Mouse (Mus musculus) CH12.LX (cell line): ENCODE data around the gene Atxn3. TPM values are rescaled to one million over a fixed set of nuclear protein-coding genes. Genes with fewer than 3 reads are reported as not detected.

Experiments used
- DNase-seq: peaks from one replicate; pipeline ENCODE4 v3.0.0-alpha.2; 2013; ENCODE audit errors: extremely low read depth
- H3K27ac ChIP-seq: 2 replicates; pipeline ENCODE4 v1.5.1; 2012; ENCODE audit warnings: low read depth, mild to moderate bottlenecking, control low read depth, moderate library complexity; ENCODE audit not compliant: insufficient read depth
- H3K27me3 ChIP-seq: replicated peaks from 2 replicates; pipeline ENCODE3; 2012; ENCODE audit warnings: inconsistent platforms
- H3K36me3 ChIP-seq, 2 experiments: replicated peaks in 1 of 2; 2 replicates each; pipeline versions ENCODE3 to v1.6.1; 2012; ENCODE audit warnings: inconsistent platforms in 1 of 2, low read length in 1 of 2, mild to moderate bottlenecking in 1 of 2, mixed read lengths in 1 of 2, moderate library complexity in 1 of 2; ENCODE audit not compliant: control insufficient read depth in 1 of 2, insufficient read depth in 1 of 2
- H3K4me1 ChIP-seq, 2 experiments: 2 replicates each; pipeline ENCODE4 v1.6.1; 2012; ENCODE audit warnings: inconsistent platforms in 1 of 2, moderate library complexity in 1 of 2; ENCODE audit not compliant: insufficient read depth in 2 of 2, control insufficient read depth in 1 of 2
- H3K4me2 ChIP-seq: 2 replicates; pipeline ENCODE4 v1.6.1; 2012; ENCODE audit warnings: low read depth, mild to moderate bottlenecking, control low read depth; ENCODE audit not compliant: poor library complexity, insufficient read depth, severe bottlenecking
- H3K4me3 ChIP-seq, 3 experiments: fragments of 150-350 bp in 1 of 3; sonication (generic) in 1 of 3; replicated peaks in 1 of 3; 2 replicates each; pipeline versions ENCODE3 to v1.5.1; 2011 to 2012; ENCODE audit warnings: low read depth in 2 of 3, low read length in 2 of 3, mild to moderate bottlenecking in 2 of 3, moderate library complexity in 2 of 3, control low read depth in 1 of 3, improper control_type of control experiment in 1 of 3, inconsistent platforms in 1 of 3, mixed read lengths in 1 of 3; ENCODE audit not compliant: poor library complexity in 1 of 3
- H3K79me2 ChIP-seq: replicated peaks from 2 replicates; pipeline ENCODE4 v1.6.1; 2012; ENCODE audit warnings: mild to moderate bottlenecking, moderate library complexity; ENCODE audit not compliant: control insufficient read depth, poor library complexity, insufficient read depth, severe bottlenecking; ENCODE audit errors: extremely low read depth
- H3K9ac ChIP-seq: 2 replicates; pipeline ENCODE4 v1.6.1; 2012; ENCODE audit warnings: low read depth, mild to moderate bottlenecking, control low read depth, moderate library complexity; ENCODE audit not compliant: insufficient read depth
- H3K9me3 ChIP-seq: replicated peaks from 2 replicates; pipeline ENCODE3; 2012; ENCODE audit warnings: low read length, inconsistent platforms, mixed read lengths
- CHD1 ChIP-seq: IDR thresholded peaks from 2 replicates; pipeline ENCODE4 v1.6.1; 2012; ENCODE audit warnings: low read depth, low read length, improper control_type of control experiment, inconsistent platforms
- CTCF ChIP-seq, 2 experiments: IDR thresholded peaks in 1 of 2; conservative IDR thresholded peaks in 1 of 2; 2 replicates each; pipeline ENCODE4 v1.5.1; 2011 to 2012; ENCODE audit warnings: low read depth in 2 of 2, low read length in 2 of 2, improper control_type of control experiment in 1 of 2, inconsistent platforms in 1 of 2, mild to moderate bottlenecking in 1 of 2, moderate library complexity in 1 of 2
- E2F4 ChIP-seq: IDR thresholded peaks from 2 replicates; pipeline ENCODE4 v1.6.1; 2011; ENCODE audit warnings: low read depth, low read length, improper control_type of control experiment; ENCODE audit not compliant: insufficient replicate concordance
- ELF1 ChIP-seq: IDR thresholded peaks from 2 replicates; pipeline ENCODE4 v1.6.1; 2014; ENCODE audit warnings: low read depth, mild to moderate bottlenecking, inconsistent platforms, low read length, improper control_type of control experiment
- EP300 ChIP-seq: IDR thresholded peaks from 2 replicates; pipeline ENCODE4 v1.6.1; 2011; ENCODE audit warnings: low read length, improper control_type of control experiment
- ETS1 ChIP-seq: conservative IDR thresholded peaks from 2 replicates; pipeline ENCODE4 v1.6.1; 2012; ENCODE audit warnings: low read depth, mild to moderate bottlenecking, inconsistent platforms, low read length, improper control_type of control experiment, moderate library complexity
- GABPA ChIP-seq: IDR thresholded peaks from 2 replicates; pipeline ENCODE4 v1.6.1; 2012; ENCODE audit warnings: low read depth, low read length, improper control_type of control experiment, inconsistent platforms; ENCODE audit not compliant: insufficient replicate concordance
- HCFC1 ChIP-seq: IDR thresholded peaks from 2 replicates; pipeline ENCODE4 v1.6.1; 2012; ENCODE audit warnings: low read depth, mild to moderate bottlenecking, inconsistent platforms, low read length, improper control_type of control experiment
- IRF4 ChIP-seq: IDR thresholded peaks from 2 replicates; pipeline ENCODE4 v1.6.1; 2014; ENCODE audit warnings: low read depth, mild to moderate bottlenecking, inconsistent platforms, low read length, improper control_type of control experiment
- JUN ChIP-seq: IDR thresholded peaks from 2 replicates; pipeline ENCODE4 v1.6.1; 2011; ENCODE audit warnings: low read depth, mild to moderate bottlenecking, low read length, improper control_type of control experiment, moderate library complexity; ENCODE audit not compliant: insufficient read depth
- JUND ChIP-seq: conservative IDR thresholded peaks from 2 replicates; pipeline ENCODE4 v1.6.1; 2011; ENCODE audit warnings: low read depth, low read length, improper control_type of control experiment
- KAT2A ChIP-seq: IDR thresholded peaks from 2 replicates; pipeline ENCODE4 v1.6.1; 2012; ENCODE audit warnings: low read length, improper control_type of control experiment, inconsistent platforms; ENCODE audit not compliant: insufficient replicate concordance
- MAX ChIP-seq: IDR thresholded peaks from 2 replicates; pipeline ENCODE4 v1.6.1; 2011; ENCODE audit warnings: low read length, improper control_type of control experiment
- MEF2A ChIP-seq: IDR thresholded peaks from 2 replicates; pipeline ENCODE4 v1.6.1; 2014; ENCODE audit warnings: low read depth, mild to moderate bottlenecking, inconsistent platforms, low read length, improper control_type of control experiment, borderline replicate concordance
- MXI1 ChIP-seq: IDR thresholded peaks from 2 replicates; pipeline ENCODE4 v1.6.1; 2011; ENCODE audit warnings: mild to moderate bottlenecking, low read depth, low read length, improper control_type of control experiment
- MYC ChIP-seq: IDR thresholded peaks from 2 replicates; pipeline ENCODE4 v1.6.1; 2011; ENCODE audit warnings: low read depth, mild to moderate bottlenecking, improper control_type of control experiment, low read length
- NELFE ChIP-seq: IDR thresholded peaks from 2 replicates; pipeline ENCODE4 v1.6.1; 2011; ENCODE audit warnings: low read depth, low read length, improper control_type of control experiment
- NRF1 ChIP-seq: IDR thresholded peaks from 2 replicates; pipeline ENCODE4 v1.6.1; 2014; ENCODE audit warnings: low read depth, mild to moderate bottlenecking, inconsistent platforms, low read length, improper control_type of control experiment, moderate library complexity
- PAX5 ChIP-seq: IDR thresholded peaks from 2 replicates; pipeline ENCODE4 v1.6.1; 2012; ENCODE audit warnings: low read length, inconsistent platforms, mixed read lengths
- POLR2AphosphoS2 ChIP-seq: IDR thresholded peaks from 2 replicates; pipeline ENCODE4 v1.6.1; 2011; ENCODE audit warnings: low read depth, low read length, improper control_type of control experiment
- RAD21 ChIP-seq: IDR thresholded peaks from 2 replicates; pipeline ENCODE4 v1.6.1; 2011; ENCODE audit warnings: low read depth, mild to moderate bottlenecking, low read length, improper control_type of control experiment, moderate library complexity
- RCOR1 ChIP-seq: conservative IDR thresholded peaks from 2 replicates; pipeline ENCODE4 v1.6.1; 2012; ENCODE audit warnings: low read depth, mild to moderate bottlenecking, inconsistent platforms, low read length, improper control_type of control experiment
- SIN3A ChIP-seq: IDR thresholded peaks from 2 replicates; pipeline ENCODE4 v1.6.1; 2012; ENCODE audit warnings: low read length, improper control_type of control experiment, inconsistent platforms
- SMC3 ChIP-seq: IDR thresholded peaks from 2 replicates; pipeline ENCODE4 v1.6.1; 2011; ENCODE audit warnings: low read depth, low read length, improper control_type of control experiment
- TBP ChIP-seq: conservative IDR thresholded peaks from 2 replicates; pipeline ENCODE4 v1.6.1; 2011; ENCODE audit warnings: low read depth, low read length, improper control_type of control experiment
- USF1 ChIP-seq: IDR thresholded peaks from 2 replicates; pipeline ENCODE4 v1.6.1; 2014; ENCODE audit warnings: low read depth, mild to moderate bottlenecking, inconsistent platforms, low read length, improper control_type of control experiment
- USF2 ChIP-seq: conservative IDR thresholded peaks from 2 replicates; pipeline ENCODE4 v1.6.1; 2011; ENCODE audit warnings: low read depth, low read length, improper control_type of control experiment
- ZKSCAN1 ChIP-seq: IDR thresholded peaks from 2 replicates; pipeline ENCODE4 v1.6.1; 2012; ENCODE audit warnings: low read depth, inconsistent platforms, low read length, improper control_type of control experiment, borderline replicate concordance
- ZNF384 ChIP-seq: IDR thresholded peaks from 2 replicates; pipeline ENCODE4 v1.6.1; 2012; ENCODE audit warnings: low read depth, low read length, improper control_type of control experiment, inconsistent platforms
- dilution Hi-C: fragments of 300-500 bp; cut with MboI; formaldehyde crosslinking; loops from 2 replicates; pipeline ENCODE4 v1.14.3; 2020; ENCODE audit warnings: low sequenced_read_pairs; ENCODE audit not compliant: extremely low pct_unique_long_range_greater_than_20kb, extremely low pct_ligation_motif_present
- in situ Hi-C: fragments of 300-500 bp; cut with MboI; formaldehyde crosslinking; loops from 3 replicates; pipeline ENCODE4 v1.14.3; 2019; ENCODE audit warnings: low sequenced_read_pairs, low pct_ligation_motif_present, low pct_unique_long_range_greater_than_20kb, mixed read lengths
- polyA plus RNA-seq: library from polyadenylated mRNA; unstranded; fragments of >175 nt; gene quantifications from 2 replicates; pipeline ENCODE4 v1.2.1, GENCODE M21; 2012; ENCODE audit warnings: low read depth; ENCODE audit not compliant: insufficient read length
- total RNA-seq, 2 experiments: library from RNA; depleted of rRNA; stranded (reverse); fragments of 300-350 nt in 1 of 2; fragments of >200 nt in 1 of 2; gene quantifications; 2 replicates each; pipeline ENCODE4 v1.2.3; 2012 to 2014

The Atxn3 gene
- total and polyA plus RNA-seq, 3 experiments: 10.8 to 24.4 (median 21.8) TPM

DNA sequence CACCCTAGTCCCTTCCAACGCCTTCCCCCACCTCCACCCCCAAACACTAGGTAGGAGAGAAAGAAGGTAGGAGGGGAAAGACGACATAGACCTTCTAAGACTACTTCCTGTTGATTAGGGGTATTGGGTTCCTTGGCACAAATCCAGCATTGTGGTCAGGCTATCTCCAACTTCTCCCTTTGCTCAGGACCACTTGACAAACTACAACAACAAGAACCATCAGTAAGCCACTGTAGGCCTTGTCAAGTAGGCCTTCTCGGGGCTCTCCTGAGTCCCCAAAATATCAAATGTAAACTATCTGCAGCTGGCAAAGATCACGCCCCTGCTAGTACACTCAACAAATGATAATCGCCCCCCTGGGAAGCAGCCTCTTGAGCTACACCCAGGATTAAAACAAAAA is 22.2 kb upstream of the Atxn3 start:
- in situ Hi-C loops: loop anchor here (5.0 to 10.0 kb wide), 3 partner anchors 205 to 487 kb away; partner anchors contain the start of gene Golga5
- Histone ChIP-seq H3K9ac (peak overlapping the region; percentile 68; the same call in 1 of the 2 replicates), H3K9me3 (no peaks in the 10 kb centered on the region), H3K79me2 (peaks cover 39% of the 10 kb centered on the region), H3K27me3 (no peaks in the 10 kb centered on the region), H3K4me1 (peaks cover 4 to 33% of the 10 kb centered on the region in 2 experiments; a peak in 2 of 4 replicates), H3K4me3 (no peak overlapping the region), H3K27ac (no peak overlapping the region), H3K36me3 (peaks cover 29 to 42% of the 10 kb centered on the region in 2 experiments), H3K4me2 (no peak overlapping the region)
- no peak for DNase-seq
- no peak for TF ChIP-seq NELFE
- no peak for TF ChIP-seq PAX5
- no peak for TF ChIP-seq KAT2A
- TF ChIP-seq JUND: no peak
- TF ChIP-seq EP300: no peak
- TF ChIP-seq HCFC1: no peak
- no peak for TF ChIP-seq RAD21
- TF ChIP-seq MXI1: no peak
- no peak for TF ChIP-seq ETS1
- TF ChIP-seq E2F4: no peak
- no peak for TF ChIP-seq USF1
- no peak for TF ChIP-seq NRF1
- no peak for TF ChIP-seq JUN
- TF ChIP-seq ELF1: no peak
- TF ChIP-seq ZKSCAN1: no peak
- dilution Hi-C loops: no loop called here

DNA sequence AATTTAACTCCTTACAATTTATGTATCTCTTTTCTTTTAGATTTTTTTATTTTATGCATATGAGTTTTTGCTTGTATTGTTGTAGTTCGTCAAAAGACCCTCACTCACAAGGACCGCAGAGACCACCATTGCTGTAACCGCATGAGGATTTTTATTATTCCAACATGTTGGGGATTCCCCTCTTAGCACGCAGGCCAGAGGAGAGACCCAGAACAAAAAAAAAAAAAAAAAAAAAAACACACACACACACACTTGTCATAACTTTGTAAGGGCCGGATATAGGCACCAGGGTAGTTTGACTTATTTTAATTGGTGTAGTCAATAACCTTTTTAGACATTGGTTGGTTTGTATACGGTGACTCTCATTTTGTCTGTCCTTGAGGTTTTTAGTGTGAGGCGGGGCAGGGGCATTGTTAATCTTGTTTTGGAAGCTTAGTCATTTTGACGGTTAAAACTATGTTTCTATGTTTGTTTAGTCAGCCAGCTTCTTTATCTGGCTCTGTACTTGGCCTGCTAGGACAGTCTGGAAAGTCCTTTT is 21.2 kb upstream of the Atxn3 start:
- Histone ChIP-seq H3K27me3 (no peaks in the 10 kb centered on the region), H3K79me2 (peaks cover 49% of the 10 kb centered on the region), H3K9me3 (no peaks in the 10 kb centered on the region), H3K4me1 (peaks cover 4 to 35% of the 10 kb centered on the region in 2 experiments; a peak in 2 of 4 replicates), H3K4me2 (peak overlapping the region; percentile 91), H3K36me3 (peaks cover 21 to 32% of the 10 kb centered on the region in 2 experiments), H3K27ac (no peak overlapping the region; the same call in 1 of the 2 replicates), H3K9ac (peak overlapping the region; percentile 68; the same call in 1 of the 2 replicates), H3K4me3 (no peak overlapping the region)
- DNase-seq: peak; percentile 48
- in situ Hi-C loops (no loop called here), dilution Hi-C loops (no loop called here)
- TF ChIP-seq JUND (no peak), CTCF (conservative IDR thresholded peaks at IDR 0.05 in 1 of 2, IDR thresholded peaks at IDR 0.05 in 1 of 2; ENCODE audit: low read depth in 2 of 2, low read length in 2 of 2) (no peak), MXI1 (peak; percentile 64; the same call in 1 of the 2 replicates), EP300 (peak; percentile 13), SIN3A (0 out of 2 replicates have a peak, but pooled peaks have one; percentile 37), IRF4 (0 out of 2 replicates have a peak, but pooled peaks have one; percentile 18), TBP (no peak), JUN (no peak), SMC3 (no peak), MEF2A (0 out of 2 replicates have a peak, but pooled peaks have one; percentile 16), ZKSCAN1 (no peak), MAX (peak; percentile 47; the same call in 1 of the 2 replicates), CHD1 (0 out of 2 replicates have a peak, but pooled peaks have one; percentile 79), RCOR1 (no peak), MYC (peak; percentile 30; the same call in 1 of the 2 replicates), GABPA (no peak), ZNF384 (peak; percentile 97), USF2 (no peak), POLR2AphosphoS2 (no peak), HCFC1 (peak; percentile 27; the same call in 1 of the 2 replicates)
